Mouse (Mus musculus): ENCODE measurements around the gene Ankrd16. TPM values are rescaled to one million over a fixed set of nuclear protein-coding genes. Genes with fewer than 3 reads are reported as not detected.

Ankrd16 gene
- polyA plus RNA-seq (2021; fragmentation: Nextera tagmentation): 7.8 and 9.5 TPM in 2 replicates
- long read RNA-seq, experiment 1, transcript Ankrd16-201 (7 exons, 1,618 nt): major isoform, 20 of 85 reads
- long read RNA-seq, experiment 1, partial matches to known transcripts: 6 of 85 reads
- long read RNA-seq, experiment 1, other reads (novel, unspliced or antisense): 49 of 85 reads
- long read RNA-seq, experiment 2, transcript Ankrd16-201 (7 exons, 1,618 nt): major isoform, 8 of 15 reads
- long read RNA-seq, experiment 2, partial matches to known transcripts: 0 of 15 reads
- long read RNA-seq, experiment 2, other reads (novel, unspliced or antisense): 5 of 15 reads

DNA sequence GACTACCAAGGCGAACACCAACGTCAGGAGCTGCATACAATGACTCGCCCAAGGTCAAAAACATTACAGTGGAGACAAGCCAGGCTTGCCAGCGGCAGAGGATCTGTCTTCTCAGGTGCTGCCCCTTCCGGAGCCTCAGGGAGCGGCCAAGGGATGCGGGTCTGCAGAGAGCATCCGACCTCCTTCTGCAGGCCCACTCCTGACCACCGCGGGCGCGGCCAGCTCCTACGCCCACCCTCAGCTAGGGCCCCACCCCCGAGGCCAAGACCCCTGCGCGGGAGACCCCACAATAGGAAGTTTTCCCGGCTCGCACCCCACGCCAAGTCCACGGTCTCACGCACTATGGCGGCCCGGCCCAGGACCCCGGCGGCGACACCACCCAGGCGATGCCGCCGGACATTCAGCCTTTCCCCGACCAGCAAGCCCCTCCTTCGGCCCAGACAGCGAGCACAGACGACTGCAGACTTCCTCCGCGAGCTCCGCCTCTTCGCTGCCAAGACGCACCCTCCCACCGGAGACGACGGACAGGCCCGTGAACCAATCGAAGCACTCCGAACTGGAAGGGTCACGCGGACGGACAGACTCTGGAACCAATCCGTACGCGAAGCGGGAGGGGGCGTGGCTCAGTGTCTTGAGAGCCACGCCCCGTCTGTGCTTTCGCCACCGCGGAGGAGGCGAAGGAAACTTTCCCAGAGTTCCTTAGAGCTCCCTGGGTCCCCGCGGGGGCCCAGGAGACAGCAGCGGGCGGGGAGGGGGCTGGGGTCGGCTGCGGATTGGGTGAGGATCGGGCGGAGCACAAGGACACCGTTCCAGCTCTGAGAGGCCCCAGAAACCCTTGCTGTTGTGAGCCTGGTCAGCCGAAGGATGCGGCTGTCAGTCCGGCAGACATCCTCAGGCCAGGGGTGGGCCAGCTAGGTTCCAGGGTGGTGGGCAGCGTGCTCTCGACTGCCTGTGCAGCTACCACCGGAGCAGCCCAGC, at the start of gene Ankrd16, which contains the start of gene Fbh1:
Gene Ankrd16, plus strand, starts transcription at position 786 of the 978 bp plus-strand sequence.
Gene Fbh1, minus strand, starts transcription at position 492 of the 978 bp plus-strand sequence.

Other genes with a start within 250 kb of the Ankrd16 start
- 3.8 and 5.9 TPM in 2 replicates for gene Pfkfb3, start 223.8 kb upstream of the Ankrd16 start, polyA plus RNA-seq (2021; fragmentation: Nextera tagmentation)
- 47.5 and 56.9 TPM in 2 replicates for gene Rbm17, start 173.7 kb upstream of the Ankrd16 start, polyA plus RNA-seq (2021; fragmentation: Nextera tagmentation)
- not detected in 2 replicates for gene Gm17490, start 151.6 kb upstream of the Ankrd16 start, polyA plus RNA-seq (2021; fragmentation: Nextera tagmentation)
- gene Il2ra, start 135.1 kb upstream of the Ankrd16 start, polyA plus RNA-seq (2021; fragmentation: Nextera tagmentation): not detected in 2 replicates
- 3.7 and 4.5 TPM in 2 replicates for gene Il15ra, start 72.6 kb upstream of the Ankrd16 start, polyA plus RNA-seq (2021; fragmentation: Nextera tagmentation)
- gene Fbh1, start 294 bp upstream of the Ankrd16 start, polyA plus RNA-seq (2021; fragmentation: Nextera tagmentation): 39.6 and 51.9 TPM in 2 replicates